Mouse (Mus musculus): Measurements from ENCODE around the gene Mif4gd. TPM values are rescaled to one million over a fixed set of nuclear protein-coding genes. Genes with fewer than 3 reads are reported as not detected.
A peak's percentile ranks its signal among the peaks of the same experiment; 100 is the strongest.

The Mif4gd gene
- polyA plus RNA-seq, 1 experiment from 2014 or later, result 29.1 TPM

DNA sequence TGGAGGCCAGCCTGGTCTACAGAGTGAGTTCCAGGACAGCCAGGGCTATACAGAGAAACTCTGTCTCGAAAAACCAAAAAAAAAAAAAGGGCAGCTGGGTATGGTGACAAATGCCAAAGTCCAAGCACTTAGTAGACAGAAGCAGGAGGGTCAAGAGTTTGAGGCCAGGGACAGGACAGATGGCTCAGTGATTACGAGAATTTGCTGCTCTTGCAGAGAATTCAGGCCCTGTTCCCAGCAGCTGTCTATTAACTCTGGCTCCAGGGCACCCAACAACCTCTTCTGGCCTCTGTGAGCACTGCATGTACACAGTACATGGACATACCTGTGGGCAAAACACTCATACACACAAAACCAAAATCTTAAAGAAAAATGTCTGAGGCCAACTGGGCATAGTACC lies 5.2 kb upstream of the Mif4gd start:
- Histone ChIP-seq H3K36me3 (peaks cover 63% of the 10 kb centered on the region), H3K4me3 (no peak overlapping the region), H3K9me3 (no peaks in the 10 kb centered on the region), H3K9ac (no peak overlapping the region), H3K27me3 (no peaks in the 10 kb centered on the region), H3K4me2 (no peak overlapping the region), H3K27ac (no peak overlapping the region), H3K4me1 (peaks cover 8% of the 10 kb centered on the region)
- 78% methylated on average over 2 of the region's 2 CpGs for WGBS
- no peak for ATAC-seq (ENCODE audit: insufficient number of reproducible peaks, low FRiP score, low TSS enrichment, low read depth)

DNA sequence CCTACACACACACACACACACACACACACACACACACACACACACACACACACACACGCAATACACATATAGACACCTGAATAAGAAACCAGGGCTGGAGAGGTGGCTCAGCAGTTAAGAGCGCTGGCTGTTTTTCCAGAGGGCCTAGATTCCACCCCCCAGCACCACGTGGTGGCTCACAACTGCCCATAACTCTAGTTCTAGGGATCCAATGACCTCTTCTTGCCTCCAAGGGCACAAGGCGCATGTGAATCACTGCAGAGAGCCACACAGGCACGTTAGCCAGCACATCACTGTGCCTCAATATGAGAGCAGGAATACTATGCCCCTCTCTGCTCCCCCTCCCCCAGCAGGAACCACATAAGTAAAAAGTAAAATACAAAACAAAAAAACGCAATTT lies 4.1 kb upstream of the Mif4gd start:
- H3K27ac ChIP-seq, result no peak overlapping the region
- H3K9me3 ChIP-seq, result no peaks in the 10 kb centered on the region
- ATAC-seq (ENCODE audit: insufficient number of reproducible peaks, low FRiP score, low TSS enrichment, low read depth), result no peak
- H3K36me3 ChIP-seq, result peaks cover 52% of the 10 kb centered on the region
- H3K27me3 ChIP-seq, result no peaks in the 10 kb centered on the region
- H3K4me2 ChIP-seq, result no peak overlapping the region
- peaks cover 10% of the 10 kb centered on the region for H3K4me1 ChIP-seq
- WGBS, result 73% methylated on average over 6 of the region's 6 CpGs
- no peak overlapping the region for H3K9ac ChIP-seq
- no peak overlapping the region for H3K4me3 ChIP-seq

DNA sequence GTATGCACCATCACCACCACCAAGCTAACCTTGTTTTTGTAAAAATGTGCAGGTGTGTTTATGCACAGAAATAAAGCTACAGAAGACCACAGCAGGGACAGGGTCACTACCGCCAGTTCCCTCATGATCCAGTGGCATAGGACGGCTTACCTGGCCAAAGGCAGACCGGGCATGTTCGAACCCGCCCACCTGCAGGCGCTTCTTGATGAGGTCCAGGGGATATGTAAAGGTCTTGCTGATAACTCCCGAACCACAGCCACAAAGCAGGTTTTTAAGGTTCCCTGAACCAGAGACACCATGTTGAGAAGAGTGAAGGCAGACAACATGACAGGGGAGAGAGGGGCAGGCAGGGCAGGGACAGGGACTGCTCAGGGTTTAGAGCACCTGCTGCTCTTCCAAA lies 3.6 kb upstream of the Mif4gd start:
- Histone ChIP-seq H3K9me3 (no peaks in the 10 kb centered on the region), H3K36me3 (peaks cover 49% of the 10 kb centered on the region), H3K9ac (no peak overlapping the region), H3K4me3 (no peak overlapping the region), H3K27me3 (no peaks in the 10 kb centered on the region), H3K4me2 (no peak overlapping the region), H3K27ac (no peak overlapping the region), H3K4me1 (peaks cover 14% of the 10 kb centered on the region)
- WGBS, result 84% methylated on average over 7 of the region's 7 CpGs
- ATAC-seq (ENCODE audit: insufficient number of reproducible peaks, low FRiP score, low TSS enrichment, low read depth), result no peak

DNA sequence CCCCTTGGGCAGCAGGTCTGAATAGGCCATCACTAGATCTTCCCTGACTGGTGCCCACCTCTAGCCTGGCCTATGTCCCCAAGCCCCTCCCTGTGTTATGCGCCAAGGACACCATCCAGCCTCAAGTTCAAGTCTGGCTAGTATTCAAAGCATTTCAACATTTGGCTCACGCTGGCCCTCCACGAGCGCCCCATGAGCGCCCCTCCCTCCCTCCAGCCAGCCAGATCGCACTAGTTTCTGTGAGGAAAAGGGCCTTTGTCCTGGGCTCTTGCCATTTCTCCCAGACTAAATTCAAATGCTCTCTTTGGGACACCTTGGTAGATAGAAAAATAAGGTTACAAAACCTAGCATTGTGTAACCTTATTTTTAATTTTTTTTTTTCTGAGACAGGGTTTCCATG lies 3.1 kb upstream of the Mif4gd start:
- 75% methylated on average over 6 of the region's 6 CpGs for WGBS
- H3K36me3 ChIP-seq, result peaks cover 44% of the 10 kb centered on the region
- H3K9ac ChIP-seq, result no peak overlapping the region

DNA sequence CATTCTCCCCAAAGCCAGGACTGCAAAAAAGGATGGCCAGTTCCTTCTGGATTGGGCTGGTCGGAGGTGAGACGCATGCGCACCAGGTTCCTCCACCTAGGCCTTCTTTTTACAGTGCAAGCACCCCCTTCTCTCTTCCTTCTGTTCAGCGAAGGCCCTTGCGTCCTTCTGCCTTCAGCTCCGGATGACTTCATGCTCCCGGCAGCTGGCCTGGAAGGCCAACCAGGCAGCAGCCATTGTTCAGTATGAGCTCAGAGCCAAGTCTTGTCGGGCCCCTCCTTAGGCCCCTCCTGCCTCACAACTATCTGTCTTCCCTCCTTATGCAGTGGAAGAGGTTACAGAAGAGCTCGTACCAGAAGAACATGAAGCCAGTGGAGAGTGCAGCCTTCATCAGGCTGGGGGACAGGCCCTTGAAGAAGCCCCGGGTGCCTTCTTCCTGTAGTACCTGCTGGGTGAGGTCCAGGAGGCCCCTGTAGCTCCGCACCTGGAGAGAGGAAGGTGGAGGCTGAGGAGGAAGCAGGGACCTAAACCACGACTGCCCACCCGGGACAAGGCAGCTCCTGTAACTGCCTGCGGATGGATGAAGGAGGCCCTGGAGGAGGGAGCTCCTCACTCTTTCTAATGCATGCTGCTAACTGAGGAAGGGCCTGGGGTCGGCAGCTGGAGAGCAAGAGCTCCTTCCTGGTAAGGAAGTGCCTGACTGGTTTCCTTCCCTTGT lies 2.5 kb upstream of the Mif4gd start:
- no peak for ATAC-seq (ENCODE audit: insufficient number of reproducible peaks, low FRiP score, low TSS enrichment, low read depth)
- 82% methylated on average over 15 of the region's 15 CpGs for WGBS
- no peak overlapping the region for H3K4me3 ChIP-seq
- peaks cover 16% of the 10 kb centered on the region for H3K4me1 ChIP-seq
- no peak overlapping the region for H3K9ac ChIP-seq
- H3K4me2 ChIP-seq, result no peak overlapping the region
- H3K36me3 ChIP-seq, result peaks cover 38% of the 10 kb centered on the region
- H3K27ac ChIP-seq, result no peak overlapping the region
- no peaks in the 10 kb centered on the region for H3K27me3 ChIP-seq
- H3K9me3 ChIP-seq, result no peaks in the 10 kb centered on the region

More for the DNA sequence above, 3.1 kb upstream of the Mif4gd start:
- peaks cover 16% of the 10 kb centered on the region for H3K4me1 ChIP-seq
- no peak for ATAC-seq (ENCODE audit: insufficient number of reproducible peaks, low FRiP score, low TSS enrichment, low read depth)
- H3K27me3 ChIP-seq, result no peaks in the 10 kb centered on the region
- no peak overlapping the region for H3K27ac ChIP-seq
- H3K4me3 ChIP-seq, result no peak overlapping the region
- H3K9me3 ChIP-seq, result no peaks in the 10 kb centered on the region
- H3K4me2 ChIP-seq, result no peak overlapping the region

DNA sequence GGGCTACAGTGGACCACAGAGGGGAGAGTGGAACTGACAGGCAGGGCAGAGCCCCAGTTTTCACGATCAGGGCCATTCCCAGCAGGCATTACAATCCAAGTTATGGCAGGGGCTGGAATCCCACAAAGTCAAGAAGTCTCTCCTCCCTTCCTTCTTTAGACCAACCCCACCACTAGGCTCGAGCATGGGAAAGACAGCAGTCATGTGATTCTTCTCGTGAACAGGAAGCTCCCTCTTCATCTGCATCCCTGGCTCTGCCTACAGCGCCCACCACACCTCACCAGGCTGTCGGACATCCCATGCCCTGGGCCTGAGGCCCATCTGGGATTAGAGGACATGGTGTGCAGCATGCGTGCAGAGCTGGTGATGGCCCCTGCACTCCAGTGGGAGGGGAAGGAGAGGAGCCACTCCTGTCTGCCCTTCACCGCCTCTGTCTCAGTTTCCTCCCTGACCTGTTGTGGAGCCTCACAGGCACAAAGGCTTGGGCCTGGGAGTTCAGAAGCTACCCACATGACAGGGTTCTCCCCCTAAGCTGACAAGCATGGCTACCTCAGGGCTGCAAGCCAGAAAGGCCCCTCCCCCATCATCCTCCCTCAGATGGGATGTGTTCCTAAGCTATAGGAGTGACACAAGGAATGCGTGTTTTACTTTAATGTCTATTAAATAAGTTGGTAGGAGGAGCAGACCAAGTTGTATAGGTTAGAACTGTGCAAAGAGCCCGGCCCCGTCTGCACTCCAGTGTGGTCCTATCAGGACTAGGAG lies 1.8 kb upstream of the Mif4gd start:
- Histone ChIP-seq H3K4me3 (no peak overlapping the region), H3K4me1 (peaks cover 16% of the 10 kb centered on the region), H3K9ac (no peak overlapping the region), H3K9me3 (no peaks in the 10 kb centered on the region), H3K4me2 (no peak overlapping the region), H3K27ac (no peak overlapping the region), H3K27me3 (no peaks in the 10 kb centered on the region), H3K36me3 (peaks cover 33% of the 10 kb centered on the region)
- WGBS, result 82% methylated on average over 10 of the region's 10 CpGs
- ATAC-seq (ENCODE audit: insufficient number of reproducible peaks, low FRiP score, low TSS enrichment, low read depth), result no peak

DNA sequence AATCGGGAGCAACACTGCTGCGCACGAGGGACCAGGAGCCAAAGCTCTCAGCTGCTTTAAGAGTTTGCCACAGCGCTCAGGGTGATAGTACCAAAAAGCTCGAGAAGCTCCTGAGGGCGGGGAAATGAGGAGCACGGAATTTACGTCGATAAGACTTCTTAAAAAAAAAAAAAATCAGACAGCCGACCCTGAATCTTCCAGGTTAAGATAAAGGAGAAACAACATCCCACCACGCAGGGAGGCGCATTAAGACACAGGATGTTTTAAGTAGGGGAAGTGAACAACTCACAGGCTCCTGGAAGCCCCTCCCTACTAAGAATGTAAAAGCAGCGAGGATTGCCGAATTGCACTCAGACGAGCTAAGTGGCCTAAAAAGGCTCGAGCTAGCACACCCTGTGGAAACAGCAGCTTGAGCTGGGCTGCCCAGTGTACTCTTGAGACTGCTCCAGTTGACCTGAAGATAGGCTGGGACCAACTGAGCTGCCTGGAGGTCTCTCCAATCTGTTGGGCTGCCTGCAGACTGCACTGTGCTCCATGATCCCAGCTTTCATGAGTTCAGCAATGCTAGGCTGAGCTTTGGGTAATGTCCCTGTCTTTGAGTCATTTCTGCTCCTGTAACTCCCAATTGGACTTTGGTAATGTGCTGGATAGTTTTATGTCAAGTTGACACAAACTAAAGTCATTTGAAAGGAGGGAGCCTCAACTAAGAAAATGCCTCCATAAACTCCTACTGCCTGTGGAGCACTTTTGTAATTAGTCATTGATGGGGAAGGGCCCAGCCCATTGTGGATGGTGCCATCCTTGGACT lies 573 bp upstream of the Mif4gd start:
- Histone ChIP-seq H3K27me3 (no peaks in the 10 kb centered on the region), H3K4me3 (peak overlapping the region; percentile 81), H3K4me2 (peak overlapping the region; percentile 88), H3K27ac (peak overlapping the region; percentile 95), H3K9me3 (no peaks in the 10 kb centered on the region), H3K9ac (peak overlapping the region; percentile 76), H3K36me3 (peaks cover 36% of the 10 kb centered on the region), H3K4me1 (peaks cover 16% of the 10 kb centered on the region)
- ATAC-seq (ENCODE audit: insufficient number of reproducible peaks, low FRiP score, low TSS enrichment, low read depth), result no peak
- WGBS, result under 1% methylated on average over 16 of the region's 16 CpGs

DNA sequence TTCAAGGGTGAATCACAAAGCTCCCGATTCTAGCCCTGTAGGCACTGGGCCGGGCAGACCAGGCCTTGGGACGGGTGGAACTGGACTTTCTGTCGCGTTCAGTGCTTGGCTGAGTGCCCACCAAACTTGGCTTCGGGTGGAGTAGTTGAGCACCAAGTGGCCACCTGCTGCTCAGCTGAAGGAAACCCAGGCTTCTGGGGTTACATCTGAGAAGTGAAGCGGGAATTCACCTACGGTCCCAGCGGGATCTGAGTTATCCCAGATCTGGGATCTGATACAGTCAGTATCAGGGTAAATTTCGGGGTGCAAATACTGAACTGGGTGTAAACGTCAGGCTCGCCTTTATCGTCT lies 735 bp downstream of the Mif4gd start:
- H3K9ac ChIP-seq, result peak overlapping the region; percentile 76
- H3K4me2 ChIP-seq, result peak overlapping the region; percentile 88
- peak; percentile 6; the same call in 1 of the 2 replicates for ATAC-seq (ENCODE audit: insufficient number of reproducible peaks, low FRiP score, low TSS enrichment, low read depth)
- H3K27ac ChIP-seq, result peak overlapping the region; percentile 95
- H3K4me1 ChIP-seq, result peaks cover 16% of the 10 kb centered on the region
- WGBS, result 0% methylated on average over 13 of the region's 13 CpGs
- H3K27me3 ChIP-seq, result no peaks in the 10 kb centered on the region
- H3K9me3 ChIP-seq, result no peaks in the 10 kb centered on the region
- peak overlapping the region; percentile 81 for H3K4me3 ChIP-seq
- peaks cover 42% of the 10 kb centered on the region for H3K36me3 ChIP-seq

DNA sequence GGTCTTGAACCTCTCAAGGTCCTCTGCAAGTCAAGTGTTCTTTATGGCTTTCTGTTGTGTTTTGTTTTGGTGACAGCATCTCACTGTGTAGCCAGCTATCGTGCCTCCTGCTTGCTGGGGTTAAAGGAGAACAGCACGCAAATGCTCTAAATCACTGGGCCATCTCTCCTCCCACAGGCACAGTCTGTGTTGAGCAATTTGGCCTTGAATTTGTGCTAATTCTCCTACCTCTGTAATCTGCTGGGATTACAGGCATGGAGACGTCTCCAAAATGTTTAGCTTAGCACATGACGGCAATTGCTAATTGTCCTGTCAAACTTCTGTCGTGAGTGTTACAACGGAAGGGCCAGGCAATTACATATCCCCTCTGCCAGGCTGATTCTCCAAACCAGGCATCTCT lies 1.6 kb downstream of the Mif4gd start:
- peaks cover 44% of the 10 kb centered on the region for H3K36me3 ChIP-seq
- 61% methylated on average over 6 of the region's 6 CpGs for WGBS
- ATAC-seq (ENCODE audit: insufficient number of reproducible peaks, low FRiP score, low TSS enrichment, low read depth), result no peak
- H3K4me2 ChIP-seq, result no peak overlapping the region
- H3K27me3 ChIP-seq, result no peaks in the 10 kb centered on the region
- no peak overlapping the region for H3K4me3 ChIP-seq
- H3K9me3 ChIP-seq, result no peaks in the 10 kb centered on the region
- H3K27ac ChIP-seq, result no peak overlapping the region
- peaks cover 16% of the 10 kb centered on the region for H3K4me1 ChIP-seq
- H3K9ac ChIP-seq, result no peak overlapping the region

DNA sequence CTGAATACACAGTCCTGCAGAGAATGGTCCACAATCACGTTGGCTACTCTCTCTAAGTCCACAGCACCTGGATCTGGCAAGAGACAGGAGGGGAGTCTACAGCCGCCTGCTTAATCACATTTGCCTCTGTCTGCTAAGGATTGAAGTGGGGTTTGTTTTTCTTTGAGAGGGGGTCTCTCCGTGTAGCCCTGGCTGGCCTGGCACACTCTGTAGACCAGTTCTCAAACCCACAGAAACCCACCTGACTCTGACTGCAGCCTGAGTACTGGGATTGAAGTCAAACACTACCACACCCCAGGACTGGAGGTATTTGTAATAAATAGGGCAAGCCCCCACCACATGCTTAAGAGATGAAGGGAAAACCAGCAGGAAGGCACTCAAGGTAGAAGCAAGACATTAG lies 3.2 kb downstream of the Mif4gd start:
- Histone ChIP-seq H3K9me3 (no peaks in the 10 kb centered on the region), H3K36me3 (peaks cover 44% of the 10 kb centered on the region), H3K4me2 (no peak overlapping the region), H3K4me1 (peaks cover 28% of the 10 kb centered on the region), H3K27me3 (no peaks in the 10 kb centered on the region), H3K4me3 (no peak overlapping the region), H3K9ac (no peak overlapping the region), H3K27ac (no peak overlapping the region)
- 70% methylated on average over 3 of the region's 3 CpGs for WGBS
- ATAC-seq (ENCODE audit: insufficient number of reproducible peaks, low FRiP score, low TSS enrichment, low read depth), result no peak

DNA sequence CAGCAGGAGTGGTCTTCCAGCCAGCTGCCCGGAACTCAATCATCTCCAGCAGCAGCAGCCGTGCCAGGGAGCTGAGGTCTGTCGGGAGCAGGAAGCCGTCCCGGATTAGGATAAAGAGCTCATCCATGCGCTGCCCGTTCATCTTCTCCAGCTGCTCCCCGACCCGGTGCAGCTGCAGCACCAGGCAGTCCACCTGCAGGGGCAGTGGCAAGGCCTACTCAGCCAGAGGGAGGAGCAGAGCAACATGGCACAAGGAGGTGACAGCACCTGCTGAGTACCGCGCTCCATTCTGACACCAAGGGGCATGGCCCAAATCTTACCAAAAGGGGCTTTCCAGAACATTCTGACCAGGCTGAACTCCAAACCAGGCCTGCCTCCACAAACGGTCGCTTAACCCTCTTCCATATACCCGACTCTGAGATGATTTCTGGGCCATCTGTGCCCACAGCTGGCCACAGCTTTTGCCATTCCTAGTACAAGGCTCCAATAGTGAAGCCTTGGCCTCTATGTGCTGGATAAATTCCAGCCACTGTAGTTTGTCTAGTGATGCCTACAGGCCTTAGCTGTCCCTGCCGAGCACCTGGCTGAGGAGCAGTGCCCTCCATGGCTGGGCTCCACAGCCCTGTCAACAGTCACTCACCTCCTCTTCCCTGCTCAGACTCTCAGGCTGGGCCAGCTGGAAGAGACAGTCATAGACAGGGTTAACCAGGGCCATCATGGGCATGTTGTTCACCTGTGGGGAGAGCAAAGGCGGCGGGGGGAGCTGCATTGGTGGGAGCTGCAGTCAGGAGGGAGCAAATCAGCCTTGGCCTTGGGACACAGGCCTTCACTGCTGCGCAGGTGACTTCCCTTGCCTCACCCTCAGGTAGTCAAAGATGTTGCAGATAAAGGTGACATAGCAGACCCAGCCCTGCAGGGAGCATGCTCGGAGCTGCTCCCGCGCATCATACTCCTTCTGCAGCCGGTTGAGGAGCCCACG lies 4.1 kb downstream of the Mif4gd start:
- 80% methylated on average over 23 of the region's 23 CpGs for WGBS
- no peaks in the 10 kb centered on the region for H3K9me3 ChIP-seq
- H3K27me3 ChIP-seq, result no peaks in the 10 kb centered on the region
- H3K4me2 ChIP-seq, result no peak overlapping the region
- H3K4me1 ChIP-seq, result peaks cover 27% of the 10 kb centered on the region
- H3K36me3 ChIP-seq, result peaks cover 44% of the 10 kb centered on the region
- ATAC-seq (ENCODE audit: insufficient number of reproducible peaks, low FRiP score, low TSS enrichment, low read depth), result no peak
- no peak overlapping the region for H3K9ac ChIP-seq
- H3K27ac ChIP-seq, result no peak overlapping the region
- no peak overlapping the region for H3K4me3 ChIP-seq

Data from limb, embryonic 15.5 days (tissue).